Mouse (Mus musculus) MEL (cell line): ENCODE data around the gene Gm43064. TPM values are rescaled to one million over a fixed set of nuclear protein-coding genes. Genes with fewer than 3 reads are reported as not detected.

ENCODE experiments used
- DNase-seq: peaks from one replicate; pipeline ENCODE4 v3.0.0; 2011; ENCODE audit warnings: low read depth, low spot score
- H3K27ac ChIP-seq: 2 replicates; pipeline ENCODE4 v1.5.1; 2012; ENCODE audit warnings: low read depth, mild to moderate bottlenecking, control low read depth, low read length, moderate library complexity; ENCODE audit not compliant: control insufficient read depth
- H3K27me3 ChIP-seq, 2 experiments: fragments of 150-350 bp in 1 of 2; sonication (generic) in 1 of 2; 2 replicates each; pipeline ENCODE4 v1.6.1; 2012; ENCODE audit warnings: low read length in 2 of 2, mild to moderate bottlenecking in 2 of 2, improper control_type of control experiment in 1 of 2, moderate library complexity in 1 of 2; ENCODE audit not compliant: insufficient read depth in 2 of 2, control insufficient read depth in 1 of 2
- H3K36me3 ChIP-seq, 2 experiments: 2 replicates each; pipeline ENCODE4 v1.6.1; 2012 to 2014; ENCODE audit warnings: low read length in 2 of 2, improper control_type of control experiment in 1 of 2, inconsistent platforms in 1 of 2, mild to moderate bottlenecking in 1 of 2; ENCODE audit not compliant: insufficient read depth in 2 of 2, control insufficient read depth in 1 of 2
- H3K4me1 ChIP-seq, 2 experiments: fragments of 150-350 bp in 1 of 2; sonication (generic) in 1 of 2; 2 replicates each; pipeline ENCODE4 v1.6.1; 2012; ENCODE audit warnings: low read length in 2 of 2, improper control_type of control experiment in 1 of 2, mild to moderate bottlenecking in 1 of 2; ENCODE audit not compliant: insufficient read depth in 2 of 2, control insufficient read depth in 1 of 2
- H3K4me3 ChIP-seq, 2 experiments: fragments of 150-350 bp in 1 of 2; sonication (generic) in 1 of 2; 2 replicates each; pipeline ENCODE4 v1.5.1; 2012; ENCODE audit warnings: low read depth in 2 of 2, low read length in 2 of 2, mild to moderate bottlenecking in 2 of 2, moderate library complexity in 2 of 2, control low read depth in 1 of 2, improper control_type of control experiment in 1 of 2; ENCODE audit not compliant: control insufficient read depth in 1 of 2, insufficient read depth in 1 of 2
- H3K79me2 ChIP-seq: 2 replicates; pipeline ENCODE4 v1.6.1; 2012; ENCODE audit warnings: mild to moderate bottlenecking, low read length, moderate library complexity; ENCODE audit not compliant: control insufficient read depth, poor library complexity, insufficient read depth
- H3K9ac ChIP-seq: 2 replicates; pipeline ENCODE4 v1.6.1; 2012; ENCODE audit warnings: low read depth, mild to moderate bottlenecking, control low read depth, low read length, moderate library complexity; ENCODE audit not compliant: control insufficient read depth, poor library complexity, severe bottlenecking
- H3K9me3 ChIP-seq: fragments of 150-350 bp; sonication (generic); replicated peaks from 2 replicates; pipeline ENCODE4 v1.6.1; 2012; ENCODE audit warnings: mild to moderate bottlenecking, low read length, improper control_type of control experiment, moderate library complexity; ENCODE audit not compliant: insufficient read depth
- CTCF ChIP-seq, 3 experiments: IDR thresholded peaks in 2 of 3; conservative IDR thresholded peaks in 1 of 3; 2 replicates each; pipeline ENCODE4 v1.5.1; 2011 to 2012; ENCODE audit warnings: low read length in 3 of 3, low read depth in 2 of 3, mild to moderate bottlenecking in 2 of 3, improper control_type of control experiment in 1 of 3, inconsistent platforms in 1 of 3, mixed read lengths in 1 of 3, moderate library complexity in 1 of 3; ENCODE audit not compliant: control insufficient read depth in 1 of 3, insufficient read depth in 1 of 3, poor library complexity in 1 of 3, severe bottlenecking in 1 of 3
- E2F4 ChIP-seq: IDR thresholded peaks from 2 replicates; pipeline ENCODE4 v1.6.1; 2011; ENCODE audit warnings: low read depth, low read length, improper control_type of control experiment, borderline replicate concordance
- ELF1 ChIP-seq: IDR thresholded peaks from 2 replicates; pipeline ENCODE4 v1.6.1; 2014; ENCODE audit warnings: low read depth, mild to moderate bottlenecking, inconsistent platforms, low read length, improper control_type of control experiment, moderate library complexity
- ETS1 ChIP-seq: IDR thresholded peaks from 2 replicates; pipeline ENCODE4 v1.6.1; 2012; ENCODE audit warnings: low read depth, mild to moderate bottlenecking, inconsistent platforms, low read length, improper control_type of control experiment, moderate library complexity
- GATA1 ChIP-seq: IDR thresholded peaks from 2 replicates; pipeline ENCODE4 v1.6.1; 2011; ENCODE audit warnings: low read depth, low read length, improper control_type of control experiment
- JUND ChIP-seq: IDR thresholded peaks from 2 replicates; pipeline ENCODE4 v1.6.1; 2011; ENCODE audit warnings: low read depth, mild to moderate bottlenecking, improper control_type of control experiment, low read length
- MEF2A ChIP-seq: IDR thresholded peaks from 2 replicates; pipeline ENCODE4 v1.6.1; 2014; ENCODE audit warnings: low read depth, mild to moderate bottlenecking, inconsistent platforms, low read length, improper control_type of control experiment; ENCODE audit not compliant: poor library complexity, insufficient replicate concordance, severe bottlenecking; ENCODE audit errors: extremely low read depth
- NRF1 ChIP-seq: IDR thresholded peaks from 2 replicates; pipeline ENCODE4 v1.6.1; 2014; ENCODE audit warnings: low read depth, mild to moderate bottlenecking, inconsistent platforms, low read length, improper control_type of control experiment, moderate library complexity; ENCODE audit not compliant: poor library complexity, insufficient read depth, severe bottlenecking
- POLR2A ChIP-seq, 2 experiments: IDR thresholded peaks; 2 replicates each; pipeline ENCODE4 v1.6.1; 2011 to 2012; ENCODE audit warnings: low read length in 2 of 2, mild to moderate bottlenecking in 2 of 2, control low read depth in 1 of 2, improper control_type of control experiment in 1 of 2, low read depth in 1 of 2, moderate library complexity in 1 of 2; ENCODE audit not compliant: control insufficient read depth in 1 of 2, insufficient read depth in 1 of 2, poor library complexity in 1 of 2
- RAD21 ChIP-seq: IDR thresholded peaks from 2 replicates; pipeline ENCODE4 v1.6.1; 2011; ENCODE audit warnings: mild to moderate bottlenecking, low read depth, low read length, improper control_type of control experiment
- TAL1 ChIP-seq: IDR thresholded peaks from 2 replicates; pipeline ENCODE4 v1.6.1; 2012; ENCODE audit warnings: mild to moderate bottlenecking, inconsistent platforms, low read length, moderate library complexity, mixed read lengths
- TCF12 ChIP-seq: IDR thresholded peaks from 2 replicates; pipeline ENCODE4 v1.6.1; 2014; ENCODE audit warnings: low read depth, mild to moderate bottlenecking, inconsistent platforms, low read length, improper control_type of control experiment, moderate library complexity
- USF2 ChIP-seq, 2 experiments: IDR thresholded peaks; 2 replicates each; pipeline ENCODE4 v1.6.1; 2011 to 2012; ENCODE audit warnings: improper control_type of control experiment in 2 of 2, low read length in 2 of 2, borderline replicate concordance in 1 of 2, inconsistent platforms in 1 of 2, low read depth in 1 of 2, mild to moderate bottlenecking in 1 of 2; ENCODE audit not compliant: insufficient read depth in 1 of 2
- ZC3H11A ChIP-seq: IDR thresholded peaks from 2 replicates; pipeline ENCODE4 v1.6.1; 2012; ENCODE audit warnings: low read depth, mild to moderate bottlenecking, inconsistent platforms, low read length, improper control_type of control experiment
- polyA plus RNA-seq, 2 experiments: library from polyadenylated mRNA; stranded (reverse) in 1 of 2; unstranded in 1 of 2; fragments of >175 nt in 1 of 2; fragments of >200 nt in 1 of 2; gene quantifications; 2 replicates each; pipeline versions ENCODE4 v1.2.1 to v1.2.4; 2012; ENCODE audit warnings: low replicate concordance in 2 of 2, low read depth in 1 of 2; ENCODE audit not compliant: insufficient read length in 2 of 2, insufficient read depth in 1 of 2, missing spikeins in 1 of 2
- total RNA-seq: library from RNA; depleted of rRNA; stranded (reverse); fragments of 300-350 nt; gene quantifications from 2 replicates; pipeline ENCODE4 v1.2.3, GENCODE M21; 2012

Gm43064 gene
- total and polyA plus RNA-seq, 3 experiments, result 0.14 to 0.50 TPM; not detected in 1

- peaks cover 10 to 12% of the 10 kb centered on the region in 2 experiments for H3K36me3 ChIP-seq
- no peaks in the 10 kb centered on the region for H3K27me3 ChIP-seq
- H3K79me2 ChIP-seq, result peaks cover 40% of the 10 kb centered on the region
- TF ChIP-seq TAL1 (no peak), E2F4 (no peak), NRF1 (no peak), ELF1 (no peak), GATA1 (no peak), TCF12 (no peak), CTCF (IDR thresholded peaks at IDR 0.05 in 2 of 3, conservative IDR thresholded peaks at IDR 0.05 in 1 of 3; ENCODE audit: control insufficient read depth in 1 of 3, insufficient read depth in 1 of 3, low read depth in 2 of 3, low read length in 3 of 3, poor library complexity in 1 of 3, severe bottlenecking in 1 of 3) (no peak), RAD21 (no peak), MEF2A (no peak)
- H3K9me3 ChIP-seq, result no peaks in the 10 kb centered on the region
- peaks cover 0 to 4% of the 10 kb centered on the region in 2 experiments; a peak in 3 of 4 replicates for H3K4me1 ChIP-seq
- DNase-seq, result no peak
- no peak overlapping the region for H3K4me3 ChIP-seq
- H3K9ac ChIP-seq, result no peak overlapping the region
- no peak overlapping the region for H3K27ac ChIP-seq
Measured at GRCm38 (mm10) chr3:103777940-103778339, 31.4 kb upstream of the Gm43064 start.

- Histone ChIP-seq H3K4me1 (peaks cover 0 to 3% of the 10 kb centered on the region in 2 experiments), H3K27me3 (no peaks in the 10 kb centered on the region), H3K9me3 (no peaks in the 10 kb centered on the region)
- TF ChIP-seq ELF1 (no peak), TCF12 (no peak), NRF1 (no peak), USF2 (IDR thresholded peaks at IDR 0.05; ENCODE audit: borderline replicate concordance in 1 of 2, insufficient read depth in 1 of 2, low read depth in 1 of 2, low read length in 2 of 2) (no peak), ETS1 (no peak), ZC3H11A (no peak), JUND (no peak), MEF2A (no peak), GATA1 (no peak), POLR2A (IDR thresholded peaks at IDR 0.05; ENCODE audit: control insufficient read depth in 1 of 2, insufficient read depth in 1 of 2, low read depth in 1 of 2, low read length in 2 of 2, poor library complexity in 1 of 2) (no peak)
- TF ChIP-seq, all 39 proteins: peak for 0
- peaks cover 42% of the 10 kb centered on the region for H3K79me2 ChIP-seq
- DNase-seq, result no peak
- H3K4me3 ChIP-seq, result no peak overlapping the region
- H3K9ac ChIP-seq, result no peak overlapping the region
- H3K36me3 ChIP-seq, result peaks cover 10 to 13% of the 10 kb centered on the region in 2 experiments
- no peak overlapping the region for H3K27ac ChIP-seq
Measured at GRCm38 (mm10) chr3:103778660-103779059, 30.7 kb upstream of the Gm43064 start.
